Mouse (Mus musculus) testis, adult 2 months (tissue): ENCODE data around the gene Ninl.

Source experiments
- CTCF ChIP-seq: fragments of 200-500 bp; IDR thresholded peaks from 2 replicates; pipeline ENCODE4 v1.5.1; 2012; ENCODE audit warnings: low read depth, mild to moderate bottlenecking, inconsistent platforms, low read length, moderate library complexity; ENCODE audit not compliant: control insufficient read depth, insufficient read depth, insufficient replicate concordance
- POLR2A ChIP-seq: fragments of 200-500 bp; IDR thresholded peaks from 2 replicates; pipeline ENCODE4 v1.6.1; 2012; ENCODE audit warnings: low read depth, mild to moderate bottlenecking, inconsistent platforms, low read length, moderate library complexity; ENCODE audit not compliant: control insufficient read depth

GRCm38 (mm10) chr2:151037292-151037691, 1.9 kb downstream of the Ninl start:
- TF ChIP-seq CTCF (no peak), POLR2A (no peak)
